Comparison of ENCODE assay signal across 14 mouse cellular contexts in genomic region chr9:34997880-34998865, GRCm38 (mm10).
DNase-seq lines count a peak whose midpoint lies in the region; ATAC-seq and TF ChIP-seq lines count a peak whose summit lies in the region.
"Had no signal": no experiment of that assay in that cellular context is flagged by ENCODE, and none has a peak within 500 bp of the region (broad histone marks: within the 10 kb centered on the region; RNA-seq: fewer than 3 reads in every experiment).

No protein-coding gene starts in this region.

- H3K4me2 ChIP-seq in forebrain, embryonic 13.5 days = no peak overlapping the region
- no peak overlapping the region for H3K4me2 ChIP-seq in hindbrain, embryonic 12.5 days (replicated peaks)
- H3K4me2 ChIP-seq: embryonic facial prominence, embryonic 13.5 days; liver, embryonic 15.5 days had no signal

- H3K4me1 ChIP-seq in forebrain, embryonic 13.5 days = peaks cover 43% of the 10 kb centered on the region
- H3K4me1 ChIP-seq in forebrain, embryonic 10.5 days = peaks cover 27% of the 10 kb centered on the region
- no peaks in the 10 kb centered on the region; the same call in 1 of the 2 replicates for H3K4me1 ChIP-seq in spleen, adult 2 months (ENCODE audit: control insufficient read depth, insufficient read depth, insufficient read length)
- peaks cover 18% of the 10 kb centered on the region for H3K4me1 ChIP-seq in hindbrain, embryonic 12.5 days
- H3K4me1 ChIP-seq in midbrain, embryonic 10.5 days = peaks cover 15% of the 10 kb centered on the region
- H3K4me1 ChIP-seq: liver, embryonic 15.5 days had no signal

- H3K9ac ChIP-seq in forebrain, embryonic 13.5 days = no peak overlapping the region
- no peak overlapping the region for H3K9ac ChIP-seq in hindbrain, embryonic 12.5 days
- H3K9ac ChIP-seq: embryonic facial prominence, embryonic 13.5 days; liver, embryonic 15.5 days had no signal

- H3K27me3 ChIP-seq in forebrain, embryonic 13.5 days = no peaks in the 10 kb centered on the region
- H3K27me3 ChIP-seq in forebrain, embryonic 10.5 days (ENCODE audit: poor library complexity, severe bottlenecking) = peaks cover 28% of the 10 kb centered on the region
- H3K27me3 ChIP-seq in spleen, adult 2 months (ENCODE audit: control insufficient read depth, insufficient read depth, low read length) = no peaks in the 10 kb centered on the region
- no peaks in the 10 kb centered on the region for H3K27me3 ChIP-seq in hindbrain, embryonic 12.5 days
- no peaks in the 10 kb centered on the region; the same call in 1 of the 2 replicates for H3K27me3 ChIP-seq in midbrain, embryonic 10.5 days (ENCODE audit: low read depth, poor library complexity, severe bottlenecking)
- H3K27me3 ChIP-seq: embryonic facial prominence, embryonic 13.5 days; liver, embryonic 15.5 days had no signal

- no peak for TF ChIP-seq CTCF in spleen, adult 2 months (IDR thresholded peaks at IDR 0.05; ENCODE audit: extremely low read depth, insufficient read depth, insufficient read length, insufficient replicate concordance)

- H3K9me3 ChIP-seq in forebrain, embryonic 13.5 days (replicated peaks) = no peaks in the 10 kb centered on the region; the same call in 1 of the 2 replicates
- 0 out of 2 replicates have a peak, but pooled peaks cover 4% of the 10 kb centered on the region for H3K9me3 ChIP-seq in forebrain, embryonic 10.5 days
- no peaks in the 10 kb centered on the region for H3K9me3 ChIP-seq in hindbrain, embryonic 12.5 days (replicated peaks)
- no peaks in the 10 kb centered on the region for H3K9me3 ChIP-seq in midbrain, embryonic 10.5 days (replicated peaks)
- H3K9me3 ChIP-seq: liver, embryonic 15.5 days had no signal

- WGBS in forebrain, embryonic 13.5 days = 39% methylated on average over 9 of the region's 9 CpGs
- WGBS in forebrain, embryonic 10.5 days = 60% methylated on average over 9 of the region's 9 CpGs
- WGBS in spleen, adult 2 months = 38% methylated on average over 9 of the region's 9 CpGs
- WGBS in hindbrain, embryonic 12.5 days = 44% methylated on average over 9 of the region's 9 CpGs
- WGBS in midbrain, embryonic 10.5 days = 64% methylated on average over 9 of the region's 9 CpGs

- peak; percentile 37 for ATAC-seq in forebrain, embryonic 13.5 days
- ATAC-seq in hindbrain, embryonic 12.5 days (ENCODE audit: low FRiP score) = peak; percentile 50; the same call in 1 of the 2 replicates

- DNase-seq in forebrain, embryonic 10.5 days (ENCODE audit: extremely low spot score, low spot score) = no peak
- no peak for DNase-seq in spleen, adult 2 months (ENCODE audit: low read depth in 1 of 2, low spot score in 2 of 2)
- no peak for DNase-seq in spleen, postnatal 14 days (ENCODE audit: low spot score in 2 of 2)
- DNase-seq in ovary, postnatal 14 days (ENCODE audit: low spot score) = no peak
- no peak for DNase-seq in testis, postnatal 10 days (ENCODE audit: low spot score)
- DNase-seq in midbrain, embryonic 10.5 days (ENCODE audit: low spot score) = no peak
- DNase-seq: adrenal gland, postnatal 25 days; cerebellum, postnatal 25 days; kidney, adult 8-10 months; lung, postnatal 4 days had no signal

- H3K36me3 ChIP-seq in forebrain, embryonic 13.5 days (ENCODE audit: poor library complexity, severe bottlenecking) = no peaks in the 10 kb centered on the region
- H3K36me3 ChIP-seq in forebrain, embryonic 10.5 days (replicated peaks) = no peaks in the 10 kb centered on the region
- H3K36me3 ChIP-seq in spleen, adult 2 months (ENCODE audit: control insufficient read depth, insufficient read depth, low read length) = no peaks in the 10 kb centered on the region
- no peaks in the 10 kb centered on the region for H3K36me3 ChIP-seq in hindbrain, embryonic 12.5 days
- no peaks in the 10 kb centered on the region for H3K36me3 ChIP-seq in midbrain, embryonic 10.5 days
- H3K36me3 ChIP-seq: embryonic facial prominence, embryonic 13.5 days; liver, embryonic 15.5 days had no signal

- H3K4me3 ChIP-seq in forebrain, embryonic 13.5 days = no peak overlapping the region
- no peak overlapping the region for H3K4me3 ChIP-seq in forebrain, embryonic 10.5 days
- H3K4me3 ChIP-seq in spleen, adult 2 months (ENCODE audit: extremely low read depth, insufficient read depth, insufficient read length) = no peak overlapping the region
- H3K4me3 ChIP-seq in hindbrain, embryonic 12.5 days = no peak overlapping the region
- H3K4me3 ChIP-seq in midbrain, embryonic 10.5 days = no peak overlapping the region
- H3K4me3 ChIP-seq: embryonic facial prominence, embryonic 13.5 days; liver, embryonic 15.5 days had no signal

- TF ChIP-seq POLR2A in spleen, adult 2 months (IDR thresholded peaks at IDR 0.05; ENCODE audit: low read depth, low read length) = no peak

- no peak overlapping the region; the same call in 1 of the 2 replicates for H3K27ac ChIP-seq in forebrain, embryonic 13.5 days
- H3K27ac ChIP-seq in forebrain, embryonic 10.5 days = no peak overlapping the region
- H3K27ac ChIP-seq in spleen, adult 2 months (ENCODE audit: insufficient read depth, low read length) = 0 out of 2 replicates have a peak overlapping the region, but pooled peaks have one; percentile 23
- H3K27ac ChIP-seq in hindbrain, embryonic 12.5 days = no peak overlapping the region
- no peak overlapping the region for H3K27ac ChIP-seq in midbrain, embryonic 10.5 days (replicated peaks)
- H3K27ac ChIP-seq: embryonic facial prominence, embryonic 13.5 days; liver, embryonic 15.5 days had no signal
